Mouse (Mus musculus): ENCODE measurements around the gene Pde6b. TPM values are rescaled to one million over a fixed set of nuclear protein-coding genes. Genes with fewer than 3 reads are reported as not detected.

Pde6b gene
- polyA plus RNA-seq, 1 experiment = 0.02 TPM

DNA sequence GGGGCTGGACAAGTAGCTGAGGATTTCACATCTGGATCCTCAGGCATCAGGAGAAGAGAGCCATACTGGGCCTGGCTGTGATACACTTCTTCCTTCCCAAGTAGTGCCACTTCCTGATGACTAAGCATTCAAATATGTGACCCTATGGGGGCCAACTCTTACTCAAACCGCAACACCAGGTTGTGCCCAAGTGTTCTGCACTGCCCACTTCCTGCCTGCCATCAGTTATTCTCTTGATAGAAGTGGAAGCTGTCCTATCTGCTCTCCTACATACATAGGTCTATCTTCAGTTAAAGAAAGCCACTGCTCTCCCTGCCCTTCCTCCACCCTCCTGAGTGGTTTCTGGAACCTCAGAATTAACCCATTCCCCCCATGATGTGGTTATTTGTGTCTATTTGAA is 17.3 kb downstream of the Pde6b start:
- Histone ChIP-seq H3K4me3 (no peak overlapping the region), H3K79me2 (ENCODE audit: control insufficient read depth, insufficient read depth) (no peaks in the 10 kb centered on the region), H3K27me3 (ENCODE audit: control insufficient read depth, insufficient read depth, insufficient read length) (no peaks in the 10 kb centered on the region), H3K36me3 (ENCODE audit: control insufficient read depth, insufficient read depth) (no peaks in the 10 kb centered on the region), H3K4me2 (ENCODE audit: low read depth) (no peak overlapping the region), H3ac (ENCODE audit: control insufficient read depth, insufficient read length) (no peak overlapping the region)
- no peak for TF ChIP-seq REST (IDR thresholded peaks at IDR 0.05; ENCODE audit: insufficient read depth, insufficient read length)
- no peak for TF ChIP-seq USF1 (IDR thresholded peaks at IDR 0.05; ENCODE audit: low read depth)
- no peak for TF ChIP-seq MAX (IDR thresholded peaks at IDR 0.05; ENCODE audit: low read depth)
- no peak for TF ChIP-seq SRF (IDR thresholded peaks at IDR 0.05; ENCODE audit: control insufficient read depth, insufficient read length, low read depth)
- no peak for TF ChIP-seq POLR2A (IDR thresholded peaks at IDR 0.05; ENCODE audit: insufficient read length, low read depth)
- no peak for TF ChIP-seq MYOD1 (IDR thresholded peaks at IDR 0.05; ENCODE audit: control insufficient read depth in 1 of 3, insufficient read length in 2 of 3, low read depth in 2 of 3)
- TF ChIP-seq TCF3 (IDR thresholded peaks at IDR 0.05; ENCODE audit: insufficient read length, low read depth) = no peak
- TF ChIP-seq POLR2AphosphoS2 (IDR thresholded peaks at IDR 0.05; ENCODE audit: insufficient read length, low read depth) = no peak
- no peak for TF ChIP-seq MYOG (IDR thresholded peaks at IDR 0.05; ENCODE audit: control insufficient read depth in 1 of 3, insufficient read depth in 1 of 3, insufficient read length in 2 of 3, low read depth in 2 of 3)
- no peak for TF ChIP-seq CEBPB (IDR thresholded peaks at IDR 0.05; ENCODE audit: insufficient read depth, poor library complexity, severe bottlenecking)
- TF ChIP-seq E2F4 (IDR thresholded peaks at IDR 0.05; ENCODE audit: insufficient read depth) = no peak
- no peak for TF ChIP-seq TCF12 (IDR thresholded peaks at IDR 0.05; ENCODE audit: insufficient read depth, poor library complexity, severe bottlenecking)

DNA sequence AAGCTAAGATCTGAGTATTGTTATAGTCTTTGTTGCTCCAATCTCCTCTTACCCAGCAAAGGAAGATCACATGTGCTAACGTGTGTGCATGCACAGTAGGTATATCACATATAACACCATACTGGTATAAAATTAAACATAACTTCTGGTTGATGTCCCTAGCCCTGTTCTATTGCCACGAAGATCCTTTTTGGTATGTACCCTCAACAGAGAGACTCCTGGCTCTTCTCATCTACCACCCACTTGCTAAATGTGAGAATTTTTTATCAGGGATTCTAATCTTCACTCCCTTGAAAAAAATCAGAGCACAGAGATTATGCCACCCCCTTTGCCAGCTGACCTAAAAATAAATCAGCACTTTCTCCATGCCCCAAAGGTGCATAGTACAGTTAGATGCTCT is 18.8 kb downstream of the Pde6b start:
- H3K4me2 ChIP-seq (ENCODE audit: low read depth) = no peak overlapping the region
- TF ChIP-seq TCF12 (IDR thresholded peaks at IDR 0.05; ENCODE audit: insufficient read depth, poor library complexity, severe bottlenecking) = no peak
- no peak for TF ChIP-seq SRF (IDR thresholded peaks at IDR 0.05; ENCODE audit: control insufficient read depth, insufficient read length, low read depth)
- TF ChIP-seq POLR2AphosphoS2 (IDR thresholded peaks at IDR 0.05; ENCODE audit: insufficient read length, low read depth) = no peak
- TF ChIP-seq USF1 (IDR thresholded peaks at IDR 0.05; ENCODE audit: low read depth) = no peak
- no peak for TF ChIP-seq E2F4 (IDR thresholded peaks at IDR 0.05; ENCODE audit: insufficient read depth)
- no peak for TF ChIP-seq REST (IDR thresholded peaks at IDR 0.05; ENCODE audit: insufficient read depth, insufficient read length)
- no peak for TF ChIP-seq MAX (IDR thresholded peaks at IDR 0.05; ENCODE audit: low read depth)
- TF ChIP-seq POLR2A (IDR thresholded peaks at IDR 0.05; ENCODE audit: insufficient read length, low read depth) = no peak
- no peak for TF ChIP-seq TCF3 (IDR thresholded peaks at IDR 0.05; ENCODE audit: insufficient read length, low read depth)
- TF ChIP-seq CEBPB (IDR thresholded peaks at IDR 0.05; ENCODE audit: insufficient read depth, poor library complexity, severe bottlenecking) = no peak
- no peak for TF ChIP-seq MYOG (IDR thresholded peaks at IDR 0.05; ENCODE audit: control insufficient read depth in 1 of 3, insufficient read depth in 1 of 3, insufficient read length in 2 of 3, low read depth in 2 of 3)
- no peak for TF ChIP-seq MYOD1 (IDR thresholded peaks at IDR 0.05; ENCODE audit: control insufficient read depth in 1 of 3, insufficient read length in 2 of 3, low read depth in 2 of 3)
- no peak overlapping the region for H3K4me3 ChIP-seq
- no peak overlapping the region for H3ac ChIP-seq (ENCODE audit: control insufficient read depth, insufficient read length)
- no peaks in the 10 kb centered on the region for H3K36me3 ChIP-seq (ENCODE audit: control insufficient read depth, insufficient read depth)
- no peaks in the 10 kb centered on the region for H3K79me2 ChIP-seq (ENCODE audit: control insufficient read depth, insufficient read depth)
- no peaks in the 10 kb centered on the region for H3K27me3 ChIP-seq (ENCODE audit: control insufficient read depth, insufficient read depth, insufficient read length)

DNA sequence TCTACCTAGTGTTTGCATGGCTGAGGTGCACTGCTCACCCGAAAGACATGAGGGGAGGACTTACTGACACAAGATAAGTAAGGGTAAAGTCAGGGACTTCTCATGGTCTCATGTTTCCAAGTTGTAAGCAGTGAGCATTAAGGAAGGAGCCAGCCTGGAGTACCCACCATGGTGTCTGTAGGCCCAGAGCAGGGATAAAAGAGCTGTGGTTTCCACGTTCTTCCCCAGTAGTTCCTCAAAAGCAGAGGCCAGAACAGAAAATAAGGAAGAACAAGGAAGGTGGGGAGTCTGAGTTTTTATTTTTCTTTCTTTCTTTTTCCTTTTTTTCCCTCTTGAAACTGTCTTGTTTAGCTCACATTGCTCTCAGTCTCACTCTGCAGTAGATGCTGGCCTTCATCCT is 26.5 kb downstream of the Pde6b start:
- Histone ChIP-seq H3ac (ENCODE audit: control insufficient read depth, insufficient read length) (no peak overlapping the region), H3K4me2 (ENCODE audit: low read depth) (no peak overlapping the region), H3K79me2 (ENCODE audit: control insufficient read depth, insufficient read depth) (no peaks in the 10 kb centered on the region), H3K27me3 (ENCODE audit: control insufficient read depth, insufficient read depth, insufficient read length) (no peaks in the 10 kb centered on the region), H3K4me3 (no peak overlapping the region), H3K36me3 (ENCODE audit: control insufficient read depth, insufficient read depth) (no peaks in the 10 kb centered on the region)
- TF ChIP-seq MYOG (IDR thresholded peaks at IDR 0.05; ENCODE audit: control insufficient read depth in 1 of 3, insufficient read depth in 1 of 3, insufficient read length in 2 of 3, low read depth in 2 of 3) (no peak), MYOD1 (IDR thresholded peaks at IDR 0.05; ENCODE audit: control insufficient read depth in 1 of 3, insufficient read length in 2 of 3, low read depth in 2 of 3) (no peak), TCF3 (IDR thresholded peaks at IDR 0.05; ENCODE audit: insufficient read length, low read depth) (no peak), TCF12 (IDR thresholded peaks at IDR 0.05; ENCODE audit: insufficient read depth, poor library complexity, severe bottlenecking) (no peak), SRF (IDR thresholded peaks at IDR 0.05; ENCODE audit: control insufficient read depth, insufficient read length, low read depth) (no peak), POLR2AphosphoS2 (IDR thresholded peaks at IDR 0.05; ENCODE audit: insufficient read length, low read depth) (no peak), POLR2A (IDR thresholded peaks at IDR 0.05; ENCODE audit: insufficient read length, low read depth) (no peak), USF1 (IDR thresholded peaks at IDR 0.05; ENCODE audit: low read depth) (no peak), MAX (IDR thresholded peaks at IDR 0.05; ENCODE audit: low read depth) (no peak), CEBPB (IDR thresholded peaks at IDR 0.05; ENCODE audit: insufficient read depth, poor library complexity, severe bottlenecking) (no peak), E2F4 (IDR thresholded peaks at IDR 0.05; ENCODE audit: insufficient read depth) (no peak), REST (IDR thresholded peaks at IDR 0.05; ENCODE audit: insufficient read depth, insufficient read length) (no peak)

DNA sequence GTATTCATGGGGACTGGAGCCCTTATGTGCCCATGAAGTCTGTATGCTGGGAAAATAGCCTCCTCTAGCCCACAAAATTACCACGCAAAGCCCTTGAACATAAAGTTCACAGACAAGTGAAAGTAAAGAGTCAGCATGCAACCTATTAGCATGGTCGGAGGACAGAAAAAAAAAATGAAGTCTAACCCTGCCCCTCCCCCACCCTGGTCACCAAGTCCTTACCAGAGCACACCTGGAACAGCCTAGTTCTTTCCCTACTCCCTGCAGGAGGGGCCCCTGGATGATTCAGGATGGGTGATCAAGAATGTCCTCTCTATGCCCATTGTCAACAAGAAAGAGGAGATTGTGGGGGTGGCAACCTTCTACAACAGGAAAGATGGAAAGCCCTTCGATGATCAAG is 34.5 kb downstream of the Pde6b start:
- Histone ChIP-seq H3ac (ENCODE audit: control insufficient read depth, insufficient read length) (no peak overlapping the region), H3K27me3 (ENCODE audit: control insufficient read depth, insufficient read depth, insufficient read length) (no peaks in the 10 kb centered on the region), H3K4me2 (ENCODE audit: low read depth) (no peak overlapping the region), H3K79me2 (ENCODE audit: control insufficient read depth, insufficient read depth) (no peaks in the 10 kb centered on the region), H3K36me3 (ENCODE audit: control insufficient read depth, insufficient read depth) (no peaks in the 10 kb centered on the region), H3K4me3 (no peak overlapping the region)
- TF ChIP-seq POLR2AphosphoS2 (IDR thresholded peaks at IDR 0.05; ENCODE audit: insufficient read length, low read depth) = no peak

DNA sequence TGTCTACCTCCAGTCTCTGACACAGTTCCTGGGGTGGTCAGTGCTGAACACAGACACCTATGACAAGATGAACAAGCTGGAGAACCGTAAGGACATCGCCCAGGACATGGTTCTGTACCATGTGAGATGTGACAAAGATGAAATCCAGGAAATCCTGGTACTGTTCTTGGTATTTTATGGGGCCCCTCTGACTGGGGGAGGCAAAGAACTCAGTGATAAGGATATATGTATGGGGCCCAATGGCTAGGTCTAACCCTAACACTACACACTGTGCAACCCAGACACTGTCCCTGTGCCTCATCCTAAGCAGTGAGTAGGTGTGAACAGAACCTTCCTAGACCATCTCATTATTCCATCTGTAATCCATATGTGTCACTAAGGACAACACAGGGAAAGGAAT is 35.2 kb downstream of the Pde6b start:
- Histone ChIP-seq H3K36me3 (ENCODE audit: control insufficient read depth, insufficient read depth) (no peaks in the 10 kb centered on the region), H3K79me2 (ENCODE audit: control insufficient read depth, insufficient read depth) (no peaks in the 10 kb centered on the region), H3K4me2 (ENCODE audit: low read depth) (no peak overlapping the region), H3ac (ENCODE audit: control insufficient read depth, insufficient read length) (no peak overlapping the region), H3K27me3 (ENCODE audit: control insufficient read depth, insufficient read depth, insufficient read length) (no peaks in the 10 kb centered on the region), H3K4me3 (no peak overlapping the region)
- TF ChIP-seq SRF (IDR thresholded peaks at IDR 0.05; ENCODE audit: control insufficient read depth, insufficient read length, low read depth) = no peak
- TF ChIP-seq E2F4 (IDR thresholded peaks at IDR 0.05; ENCODE audit: insufficient read depth) = no peak
- TF ChIP-seq POLR2A (IDR thresholded peaks at IDR 0.05; ENCODE audit: insufficient read length, low read depth) = no peak
- no peak for TF ChIP-seq REST (IDR thresholded peaks at IDR 0.05; ENCODE audit: insufficient read depth, insufficient read length)
- TF ChIP-seq CEBPB (IDR thresholded peaks at IDR 0.05; ENCODE audit: insufficient read depth, poor library complexity, severe bottlenecking) = no peak
- TF ChIP-seq USF1 (IDR thresholded peaks at IDR 0.05; ENCODE audit: low read depth) = no peak
- TF ChIP-seq MYOG (IDR thresholded peaks at IDR 0.05; ENCODE audit: control insufficient read depth in 1 of 3, insufficient read depth in 1 of 3, insufficient read length in 2 of 3, low read depth in 2 of 3) = no peak
- TF ChIP-seq MAX (IDR thresholded peaks at IDR 0.05; ENCODE audit: low read depth) = no peak
- no peak for TF ChIP-seq MYOD1 (IDR thresholded peaks at IDR 0.05; ENCODE audit: control insufficient read depth in 1 of 3, insufficient read length in 2 of 3, low read depth in 2 of 3)
- no peak for TF ChIP-seq TCF3 (IDR thresholded peaks at IDR 0.05; ENCODE audit: insufficient read length, low read depth)
- TF ChIP-seq TCF12 (IDR thresholded peaks at IDR 0.05; ENCODE audit: insufficient read depth, poor library complexity, severe bottlenecking) = no peak
- no peak for TF ChIP-seq POLR2AphosphoS2 (IDR thresholded peaks at IDR 0.05; ENCODE audit: insufficient read length, low read depth)
